Mouse (Mus musculus) lung, embryonic 14.5 days (tissue): ENCODE results near the gene Asxl2. TPM values are rescaled to one million over a fixed set of nuclear protein-coding genes. Genes with fewer than 3 reads are reported as not detected.
"Not testable (repeated sequence)": the region's sequence is repeated elsewhere in the genome, so short reads cannot be mapped to it uniquely, and the experiment has no call there.

ENCODE experiments used
- ATAC-seq: fragments of 200-750 bp; cut with Nextera tagmentation; 2 replicates; pipeline ENCODE4 v1.8.0; 2017; ENCODE audit warnings: mild to moderate bottlenecking, moderate TSS enrichment, moderate library complexity; ENCODE audit not compliant: insufficient read depth
- DNase-seq: peaks from one replicate; pipeline ENCODE4 v3.0.0-alpha.2; 2015
- H3K27ac ChIP-seq: fragments of 300-500 bp; sonication (generic); 2 replicates; pipeline ENCODE4 v1.5.1; 2014; ENCODE audit warnings: low read depth, mild to moderate bottlenecking, moderate library complexity
- H3K27me3 ChIP-seq: fragments of 300-500 bp; sonication (generic); 2 replicates; pipeline ENCODE4 v1.6.1; 2014; ENCODE audit warnings: low read length, control low read depth; ENCODE audit not compliant: insufficient read depth
- H3K36me3 ChIP-seq: fragments of 300-500 bp; sonication (generic); 2 replicates; pipeline ENCODE4 v1.6.1; 2014; ENCODE audit warnings: control low read depth; ENCODE audit not compliant: insufficient read depth
- H3K4me1 ChIP-seq: fragments of 300-500 bp; sonication (generic); 2 replicates; pipeline ENCODE4 v1.6.1; 2014; ENCODE audit warnings: antibody characterized with exemption, control low read depth; ENCODE audit not compliant: insufficient read depth
- H3K4me2 ChIP-seq: fragments of 300-500 bp; sonication (generic); 2 replicates; pipeline ENCODE4 v1.6.1; 2014; ENCODE audit warnings: mild to moderate bottlenecking
- H3K4me3 ChIP-seq: fragments of 300-500 bp; sonication (generic); 2 replicates; pipeline ENCODE4 v1.5.1; 2014; ENCODE audit warnings: low read depth, low read length
- H3K9ac ChIP-seq: fragments of 300-500 bp; sonication (generic); 2 replicates; pipeline ENCODE4 v1.6.1; 2014
- H3K9me3 ChIP-seq: fragments of 300-500 bp; sonication (generic); 2 replicates; pipeline ENCODE4 v1.6.1; 2016; ENCODE audit warnings: low read depth, low read length, control low read depth
- CTCF ChIP-seq: IDR thresholded peaks from 2 replicates; pipeline ENCODE4 v1.5.1; 2016; ENCODE audit warnings: antibody characterized with exemption, low read depth
- WGBS: fragments of 180-500 bp; shearing (Covaris S2); extraction: QIAGEN DNeasy Blood & Tissue Kit; methylation state at CpG from one replicate; pipeline ENCODE4 v1.1.7; 2014; 5-methylcytosine and 5-hydroxymethylcytosine counted together
- polyA plus RNA-seq: library from polyadenylated mRNA; unstranded; fragments of >200 nt; fragmentation: Nextera tagmentation; extraction: Ambion mirVana; gene quantifications from 2 replicates; pipeline ENCODE4 v1.2.1, GENCODE M21; 2014

The Asxl2 gene
- polyA plus RNA-seq, 1 experiment from 2014 or later = 18.7 TPM

DNA sequence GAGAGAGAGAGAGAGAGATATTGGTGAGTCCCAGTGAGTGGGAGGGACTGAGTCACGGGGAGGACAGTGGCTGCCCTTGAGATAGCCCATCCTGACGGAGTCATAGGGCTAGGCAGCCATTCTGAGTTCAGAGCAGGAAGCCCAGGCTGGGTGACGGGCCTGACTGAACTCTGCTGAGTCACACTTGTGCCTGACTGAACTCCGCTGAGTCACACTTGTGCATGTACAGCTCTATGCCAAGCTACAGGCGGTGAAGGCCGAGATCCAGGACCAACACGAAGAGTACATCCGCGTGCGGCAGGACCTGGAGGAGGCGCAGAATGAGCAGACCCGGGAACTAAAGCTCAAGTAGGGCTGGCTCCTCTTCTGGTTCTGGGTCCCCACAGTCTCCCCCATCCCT, 37.3 kb upstream of the Asxl2 start:
- H3K27ac ChIP-seq = no peak overlapping the region
- no peaks in the 10 kb centered on the region for H3K27me3 ChIP-seq
- peaks cover 31% of the 10 kb centered on the region for H3K36me3 ChIP-seq
- H3K4me3 ChIP-seq = no peak overlapping the region
- 91% methylated on average over 12 of the region's 12 CpGs for WGBS
- H3K9me3 ChIP-seq = no peaks in the 10 kb centered on the region
- no peak overlapping the region for H3K4me2 ChIP-seq
- no peak for DNase-seq
- 0 out of 2 replicates have a peak, but pooled peaks have one; percentile 12 for ATAC-seq
- no peak overlapping the region for H3K9ac ChIP-seq
- no peak for TF ChIP-seq CTCF
- no peaks in the 10 kb centered on the region for H3K4me1 ChIP-seq

DNA sequence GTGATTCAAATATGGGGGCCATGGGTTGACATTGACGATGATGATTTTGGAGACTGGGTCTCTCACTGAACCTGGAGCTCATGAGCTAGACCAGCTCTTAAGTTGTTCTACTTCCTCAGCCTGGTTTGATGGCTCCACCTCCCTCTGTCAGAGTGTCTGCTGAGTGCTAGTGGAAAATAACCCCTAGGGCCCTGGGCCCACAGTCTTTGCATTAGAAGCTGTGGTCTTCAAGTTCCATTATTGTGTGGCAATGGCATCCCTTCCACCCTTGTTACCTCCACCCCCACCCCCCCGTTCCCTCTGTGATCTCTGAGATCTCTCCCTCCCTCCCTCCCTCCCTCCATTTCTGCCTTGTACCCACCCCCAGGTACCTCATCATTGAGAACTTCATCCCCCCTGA, 36.6 kb upstream of the Asxl2 start:
- peaks cover 33% of the 10 kb centered on the region for H3K36me3 ChIP-seq
- no peak overlapping the region for H3K27ac ChIP-seq
- 87% methylated on average over 2 of the region's 2 CpGs for WGBS
- no peak overlapping the region for H3K4me2 ChIP-seq
- ATAC-seq (no peak; the same call in 1 of the 2 replicates), DNase-seq (no peak)
- H3K4me3 ChIP-seq = no peak overlapping the region
- TF ChIP-seq CTCF = no peak
- no peak overlapping the region for H3K9ac ChIP-seq
- H3K4me1 ChIP-seq = no peaks in the 10 kb centered on the region
- H3K9me3 ChIP-seq = no peaks in the 10 kb centered on the region
- no peaks in the 10 kb centered on the region for H3K27me3 ChIP-seq

DNA sequence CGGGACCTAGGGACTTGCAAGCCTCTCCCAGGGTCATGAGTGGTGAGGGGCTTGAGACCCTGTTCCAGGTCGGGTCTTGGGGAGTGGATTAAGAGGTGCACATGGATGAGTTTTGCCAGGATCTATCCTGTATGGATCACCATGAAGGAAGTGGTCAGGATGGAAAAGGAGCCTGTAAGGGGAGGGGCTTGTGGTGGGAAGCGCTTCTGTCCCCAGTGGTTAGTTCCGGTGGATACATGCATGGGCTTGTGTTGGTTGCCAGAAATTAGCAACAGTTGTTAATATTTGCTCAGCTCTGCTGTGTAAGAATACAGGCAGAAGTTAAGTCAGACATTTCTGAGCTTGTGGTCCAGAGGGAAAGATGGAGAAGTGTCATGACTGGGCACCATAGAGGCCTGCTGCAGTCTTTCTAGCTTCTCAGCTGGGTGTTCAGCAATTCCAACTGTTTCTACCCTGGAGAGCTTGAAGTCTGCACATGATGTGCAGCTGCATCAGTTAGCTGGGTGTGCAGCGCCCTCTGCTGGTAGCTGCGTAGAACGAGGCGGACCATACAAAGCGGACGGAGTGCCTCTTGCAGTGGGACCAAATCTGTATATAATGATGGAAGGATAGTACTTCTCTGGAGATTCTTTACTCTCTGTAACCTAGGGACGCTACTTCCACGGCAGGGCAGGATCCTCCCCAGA, 35.9 kb upstream of the Asxl2 start:
- 34% methylated on average over 12 of the region's 12 CpGs for WGBS
- peaks cover 35% of the 10 kb centered on the region for H3K36me3 ChIP-seq

DNA sequence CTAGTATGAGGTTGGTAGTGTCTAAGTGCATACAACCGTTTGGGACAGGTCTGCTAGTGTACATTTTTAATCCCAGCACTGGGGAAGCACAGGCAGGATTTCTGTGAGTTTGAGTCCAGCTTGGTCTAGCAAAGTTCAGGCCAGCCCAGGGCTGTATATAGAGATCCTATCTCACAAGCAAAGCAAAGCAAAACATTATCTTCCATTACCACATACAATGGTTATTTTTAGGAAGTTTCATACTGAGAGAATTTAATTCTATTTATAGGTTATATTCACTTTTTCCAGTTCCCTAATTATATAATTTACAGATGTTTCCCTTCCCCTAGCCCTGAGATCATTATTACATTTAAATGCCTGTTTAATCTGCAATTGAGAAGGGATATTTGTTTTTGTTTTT, 35.4 kb upstream of the Asxl2 start:
- 73% methylated on average over 1 of the region's 1 CpGs for whole genome bisulfite sequencing
- no peak for ATAC-seq
- TF ChIP-seq CTCF = no peak

More for the DNA sequence above, 35.9 kb upstream of the Asxl2 start:
- ATAC-seq = peak; percentile 71
- peak; percentile 92 for DNase-seq
- no peak overlapping the region for H3K4me2 ChIP-seq
- H3K4me1 ChIP-seq = no peaks in the 10 kb centered on the region
- no peak overlapping the region for H3K4me3 ChIP-seq
- H3K27me3 ChIP-seq = no peaks in the 10 kb centered on the region
- H3K27ac ChIP-seq = no peak overlapping the region
- TF ChIP-seq CTCF = peak; percentile 94
- H3K9ac ChIP-seq = no peak overlapping the region
- H3K9me3 ChIP-seq = no peaks in the 10 kb centered on the region

DNA sequence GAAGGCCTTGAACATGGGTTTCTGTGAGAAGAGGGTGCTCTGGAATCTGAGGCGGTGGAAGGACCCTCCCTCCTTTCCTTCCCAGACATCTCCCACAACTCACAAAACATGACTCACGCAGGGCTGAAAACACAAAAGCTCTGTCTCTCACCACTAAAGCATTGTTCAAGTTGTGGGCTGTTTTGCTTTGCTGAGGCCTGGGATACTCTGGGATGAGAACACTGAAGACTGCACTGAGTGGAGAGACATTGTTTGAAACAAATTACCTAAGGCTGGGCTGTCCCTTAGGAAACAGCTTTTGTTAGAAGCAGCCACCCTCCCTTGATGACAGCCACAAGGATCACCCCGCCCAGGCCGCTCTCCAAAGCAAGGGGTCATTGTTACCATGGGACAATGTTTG, 33.5 kb upstream of the Asxl2 start:
- no peaks in the 10 kb centered on the region for H3K9me3 ChIP-seq
- H3K36me3 ChIP-seq = peaks cover 22% of the 10 kb centered on the region
- H3K27me3 ChIP-seq = no peaks in the 10 kb centered on the region
- DNase-seq = no peak
- no peak overlapping the region for H3K4me2 ChIP-seq
- 78% methylated on average over 4 of the region's 4 CpGs for WGBS
- H3K4me3 ChIP-seq = no peak overlapping the region
- H3K4me1 ChIP-seq = no peaks in the 10 kb centered on the region
- ATAC-seq = no peak
- no peak overlapping the region for H3K27ac ChIP-seq
- H3K9ac ChIP-seq = no peak overlapping the region
- TF ChIP-seq CTCF = no peak

More for the DNA sequence above, 35.4 kb upstream of the Asxl2 start:
- Histone ChIP-seq H3K27me3 (no peaks in the 10 kb centered on the region), H3K36me3 (peaks cover 32% of the 10 kb centered on the region), H3K4me1 (no peaks in the 10 kb centered on the region), H3K4me2 (no peak overlapping the region), H3K9ac (no peak overlapping the region), H3K4me3 (no peak overlapping the region), H3K27ac (no peak overlapping the region), H3K9me3 (no peaks in the 10 kb centered on the region)
- DNase-seq = no peak

DNA sequence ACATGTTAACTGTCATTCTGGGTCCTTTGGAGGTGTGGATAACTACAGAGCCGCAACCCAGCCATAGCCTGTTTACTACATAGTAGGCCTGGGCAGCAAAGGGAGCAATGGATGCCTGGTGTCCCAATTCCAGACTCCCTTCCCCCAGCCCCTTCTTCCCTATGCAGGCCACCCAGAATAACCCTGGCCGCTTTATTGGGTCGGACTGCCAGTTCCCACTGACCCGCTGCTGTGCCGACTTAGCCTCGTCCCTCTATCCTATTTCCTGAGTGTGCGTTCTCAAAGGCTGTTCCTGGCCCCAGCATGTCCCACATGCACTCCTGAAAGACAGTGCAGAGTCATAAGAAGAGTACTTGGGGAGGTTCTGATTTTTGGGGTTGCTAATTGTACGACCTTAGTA, 29.7 kb upstream of the Asxl2 start:
- H3K27me3 ChIP-seq = no peaks in the 10 kb centered on the region
- no peak for TF ChIP-seq CTCF
- H3K4me3 ChIP-seq = no peak overlapping the region
- 93% methylated on average over 8 of the region's 8 CpGs for WGBS
- H3K4me2 ChIP-seq = no peak overlapping the region
- no peaks in the 10 kb centered on the region for H3K9me3 ChIP-seq
- H3K36me3 ChIP-seq = peaks cover 11% of the 10 kb centered on the region; the same call in 1 of the 2 replicates
- ATAC-seq (no peak), DNase-seq (no peak)
- no peak overlapping the region for H3K27ac ChIP-seq
- no peaks in the 10 kb centered on the region for H3K4me1 ChIP-seq
- H3K9ac ChIP-seq = no peak overlapping the region

DNA sequence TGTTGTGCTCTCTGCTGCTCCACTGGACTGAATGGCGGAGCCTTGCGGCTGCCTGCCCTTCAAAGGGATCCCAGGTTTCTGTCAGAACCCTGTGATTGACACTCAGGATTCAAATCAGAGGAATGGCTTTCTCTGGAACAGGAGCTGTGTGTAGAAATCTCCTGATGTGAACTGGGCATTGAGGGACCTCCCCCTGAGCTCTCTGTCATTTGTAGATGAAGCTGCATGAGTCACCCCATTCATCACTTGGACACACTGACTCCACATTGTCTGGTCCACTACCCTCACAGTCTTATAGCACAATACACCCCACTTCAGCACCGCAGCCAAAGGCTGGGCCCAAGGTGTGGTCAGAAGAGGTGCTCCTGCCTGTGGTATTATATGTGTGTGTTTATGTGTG, 21.0 kb upstream of the Asxl2 start:
- H3K36me3 ChIP-seq = peaks cover 30% of the 10 kb centered on the region
- not testable (repeated sequence) for H3K27me3 ChIP-seq, H3K4me1 ChIP-seq, ATAC-seq, H3K9me3 ChIP-seq, H3K4me3 ChIP-seq, H3K4me2 ChIP-seq, H3K9ac ChIP-seq, DNase-seq, H3K27ac ChIP-seq
- WGBS = 89% methylated on average over 3 of the region's 3 CpGs
